Mouse (Mus musculus) testis, adult 2 months (tissue): ENCODE results near the gene Ncln.

Experiments
- CTCF ChIP-seq: fragments of 200-500 bp; IDR thresholded peaks from 2 replicates; pipeline ENCODE4 v1.5.1; 2012; ENCODE audit warnings: low read depth, mild to moderate bottlenecking, inconsistent platforms, low read length, moderate library complexity; ENCODE audit not compliant: control insufficient read depth, insufficient read depth, insufficient replicate concordance
- POLR2A ChIP-seq: fragments of 200-500 bp; IDR thresholded peaks from 2 replicates; pipeline ENCODE4 v1.6.1; 2012; ENCODE audit warnings: low read depth, mild to moderate bottlenecking, inconsistent platforms, low read length, moderate library complexity; ENCODE audit not compliant: control insufficient read depth

DNA sequence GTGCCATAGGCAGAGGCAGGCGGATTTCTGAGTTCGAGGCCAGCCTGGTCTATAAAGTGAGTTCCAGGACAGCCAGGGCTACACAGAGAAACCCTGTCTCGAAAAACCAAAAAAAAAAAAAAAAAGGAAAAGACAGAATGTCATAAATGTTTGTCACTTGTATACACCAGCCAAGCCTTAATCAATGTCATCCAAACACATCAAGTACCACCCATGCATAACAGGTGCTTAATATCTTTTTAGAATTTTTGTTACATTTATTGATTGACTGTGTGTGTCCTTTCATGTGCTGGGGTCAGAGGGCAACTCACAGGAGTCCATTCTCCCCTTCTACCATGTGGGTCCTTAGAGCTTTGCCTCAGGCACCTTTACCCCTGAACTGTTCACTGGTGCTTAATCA is 3.8 kb upstream of the Ncln start, which contains the start of gene S1pr4:
- no peak for TF ChIP-seq POLR2A
- no peak for TF ChIP-seq CTCF
